Mouse (Mus musculus): ENCODE data around the gene Gstm7.
A peak's percentile ranks its signal among the peaks of the same experiment; 100 is the strongest.
"Not testable (repeated sequence)": the region's sequence is repeated elsewhere in the genome, so short reads cannot be mapped to it uniquely, and the experiment has no call there.

Gstm7 gene

GRCm38 (mm10) chr3:107935888-107936287 is 4.3 kb upstream of the Gstm7 start:
- no peak for DNase-seq (ENCODE audit: low read depth, low spot score)

- DNase-seq (ENCODE audit: low read depth, low spot score), result no peak
Observed at GRCm38 (mm10) chr3:107935268-107935667, 3.7 kb upstream of the Gstm7 start.

- no peak for DNase-seq (ENCODE audit: low read depth, low spot score)
Observed at GRCm38 (mm10) chr3:107932128-107932527, 511 bp upstream of the Gstm7 start.

- no peak for DNase-seq (ENCODE audit: low read depth, low spot score)
Observed at GRCm38 (mm10) chr3:107931134-107931533, 483 bp downstream of the Gstm7 start.

GRCm38 (mm10) chr3:107929731-107930130 is 1.9 kb downstream of the Gstm7 start:
- DNase-seq (ENCODE audit: low read depth, low spot score), result no peak

GRCm38 (mm10) chr3:107929243-107929642 is 2.4 kb downstream of the Gstm7 start:
- no peak for DNase-seq (ENCODE audit: low read depth, low spot score)

- DNase-seq (ENCODE audit: low read depth, low spot score), result no peak
Observed at GRCm38 (mm10) chr3:107928691-107929090, 2.9 kb downstream of the Gstm7 start.

GRCm38 (mm10) chr3:107927841-107928240 is 3.8 kb downstream of the Gstm7 start:
- no peak for DNase-seq (ENCODE audit: low read depth, low spot score)

- no peak for DNase-seq (ENCODE audit: low read depth, low spot score)
Observed at GRCm38 (mm10) chr3:107925335-107925734, 6.3 kb downstream of the Gstm7 start.

GRCm38 (mm10) chr3:107920348-107920747 is 11.3 kb downstream of the Gstm7 start:
- DNase-seq (ENCODE audit: low read depth, low spot score), result no peak

- peak; percentile 69 for DNase-seq (ENCODE audit: low read depth, low spot score)
Observed at GRCm38 (mm10) chr3:107917783-107918408, 13.7 kb downstream of the Gstm7 start.

- peak; percentile 24 for DNase-seq (ENCODE audit: low read depth, low spot score)
Observed at GRCm38 (mm10) chr3:107917097-107917496, 14.5 kb downstream of the Gstm7 start.

- DNase-seq (ENCODE audit: low read depth, low spot score), result no peak
Observed at GRCm38 (mm10) chr3:107916674-107917073, 14.9 kb downstream of the Gstm7 start.

- no peak for DNase-seq (ENCODE audit: low read depth, low spot score)
Observed at GRCm38 (mm10) chr3:107905942-107906341, 25.7 kb downstream of the Gstm7 start.

- DNase-seq (ENCODE audit: low read depth, low spot score), result no peak
Observed at GRCm38 (mm10) chr3:107900955-107901673, 30.5 kb downstream of the Gstm7 start.

GRCm38 (mm10) chr3:107898691-107899090 is 32.9 kb downstream of the Gstm7 start:
- no peak for DNase-seq (ENCODE audit: low read depth, low spot score)

GRCm38 (mm10) chr3:107895720-107896569 is 35.7 kb downstream of the Gstm7 start, which contains the start of gene Gstm5:
Gene Gstm5 (plus strand): TSS chr3:107895821.
- DNase-seq (ENCODE audit: low read depth, low spot score), result peak; percentile 43

- no peak for DNase-seq (ENCODE audit: low read depth, low spot score)
Observed at GRCm38 (mm10) chr3:107895194-107895719, 36.4 kb downstream of the Gstm7 start.

- not testable (repeated sequence) for DNase-seq (ENCODE audit: low read depth, low spot score)
Observed at GRCm38 (mm10) chr3:107889236-107889635, 42.4 kb downstream of the Gstm7 start.

- DNase-seq (ENCODE audit: low read depth, low spot score), result no peak
Observed at GRCm38 (mm10) chr3:107887674-107888495, 43.7 kb downstream of the Gstm7 start.

All from CD4-positive, CD25-positive, alpha-beta regulatory T cell, adult 2 months (primary cell).